Mouse (Mus musculus): Measurements from ENCODE around the gene Gm20388.

GRCm38 (mm10) chr8:123202288-123202687, 3291.6 kb downstream of the Gm20388 start:
- TF ChIP-seq CTCF (conservative IDR thresholded peaks at IDR 0.05; ENCODE audit: insufficient read depth, insufficient read length, low read depth, low read length), result peak; percentile 81
- no peak for TF ChIP-seq POLR2A (IDR thresholded peaks at IDR 0.05; ENCODE audit: low read depth, low read length)

Measured in kidney, adult 2 months (tissue).